Mouse (Mus musculus): Measurements from ENCODE around the gene Atcay.

DNA sequence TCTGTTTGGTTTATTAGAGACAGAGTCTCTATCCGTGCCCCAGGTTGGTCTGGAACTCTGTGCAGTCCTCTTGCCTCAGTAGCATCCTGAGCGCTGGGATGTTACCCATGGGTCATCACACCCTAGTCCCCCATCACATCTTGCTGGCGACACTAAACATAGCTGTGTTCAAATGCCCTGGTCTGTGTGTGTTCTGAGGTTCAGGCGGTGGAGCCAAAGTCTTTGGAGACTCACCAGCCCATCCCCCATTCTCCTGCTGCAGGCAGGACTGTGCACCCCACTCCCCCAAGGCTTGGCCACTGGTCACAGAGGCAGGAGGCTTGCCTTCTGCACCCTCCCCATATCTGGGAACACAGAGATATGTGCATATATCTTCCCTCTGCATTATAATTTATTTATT lies 26.5 kb downstream of the Atcay start:
- TF ChIP-seq CTCF (IDR thresholded peaks at IDR 0.05; ENCODE audit: borderline replicate concordance, insufficient read depth, low read length), result no peak
- TF ChIP-seq POLR2A (IDR thresholded peaks at IDR 0.05; ENCODE audit: low read depth, low read length), result no peak

Measured in embryonic fibroblast, embryonic 13.5 days (primary cell).